Mouse (Mus musculus) brain, embryonic 14.5 days (tissue): ENCODE measurements at regions not wholly inside any gene's neighbourhood (a gene's known extent, or its start where the extent isn't known, plus 50 kb on each side); places are given as distances from the start of the nearest gene placed in this dataset.

ENCODE experiments used
- CTCF ChIP-seq: fragments of 200-500 bp; IDR thresholded peaks from 2 replicates; pipeline ENCODE4 v1.5.1; 2012; ENCODE audit warnings: inconsistent platforms, mild to moderate bottlenecking, moderate library complexity, borderline replicate concordance; ENCODE audit not compliant: insufficient read depth, insufficient read length; ENCODE audit errors: extremely low read depth
- POLR2A ChIP-seq: fragments of 200-500 bp; IDR thresholded peaks from 2 replicates; pipeline ENCODE4 v1.6.1; 2012; ENCODE audit warnings: mild to moderate bottlenecking, inconsistent platforms, borderline replicate concordance; ENCODE audit not compliant: poor library complexity, insufficient read depth, insufficient read length, severe bottlenecking; ENCODE audit errors: extremely low read depth

DNA sequence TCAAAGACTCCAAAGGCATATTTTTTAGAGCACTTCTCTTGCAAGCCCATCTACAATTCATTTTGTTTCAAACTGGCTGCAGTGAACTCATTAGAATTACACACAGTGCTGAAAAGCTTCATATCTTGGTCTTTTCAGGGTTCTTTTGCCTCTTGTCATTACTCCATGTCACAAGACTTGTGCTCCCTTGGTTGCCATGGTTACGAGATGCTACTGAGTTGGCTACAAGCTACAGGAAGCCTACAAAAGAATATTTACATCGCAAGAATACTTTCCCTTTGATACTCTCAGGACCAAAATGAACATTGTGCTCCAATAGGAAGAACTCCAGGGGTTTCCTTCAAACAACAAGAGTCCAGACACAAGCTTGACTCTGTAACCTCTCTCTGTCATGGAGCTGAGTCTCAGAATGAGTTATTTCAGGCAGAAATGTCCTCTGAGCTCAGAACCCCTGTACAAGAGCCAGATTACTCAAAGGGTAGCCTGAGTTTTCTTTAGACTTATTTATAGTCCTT lies 545.2 kb upstream of the Adamts9 start:
- TF ChIP-seq POLR2A (no peak), CTCF (no peak)
